Mouse (Mus musculus): ENCODE results near the gene Glul. TPM values are rescaled to one million over a fixed set of nuclear protein-coding genes. Genes with fewer than 3 reads are reported as not detected.
A peak's percentile ranks its signal among the peaks of the same experiment; 100 is the strongest.
"Not testable (repeated sequence)": the region's sequence is repeated elsewhere in the genome, so short reads cannot be mapped to it uniquely, and the experiment has no call there.

Glul gene
- 130 and 137 TPM in 2 replicates for polyA plus RNA-seq (2014; fragmentation: Nextera tagmentation; extraction: Ambion mirVana)

DNA sequence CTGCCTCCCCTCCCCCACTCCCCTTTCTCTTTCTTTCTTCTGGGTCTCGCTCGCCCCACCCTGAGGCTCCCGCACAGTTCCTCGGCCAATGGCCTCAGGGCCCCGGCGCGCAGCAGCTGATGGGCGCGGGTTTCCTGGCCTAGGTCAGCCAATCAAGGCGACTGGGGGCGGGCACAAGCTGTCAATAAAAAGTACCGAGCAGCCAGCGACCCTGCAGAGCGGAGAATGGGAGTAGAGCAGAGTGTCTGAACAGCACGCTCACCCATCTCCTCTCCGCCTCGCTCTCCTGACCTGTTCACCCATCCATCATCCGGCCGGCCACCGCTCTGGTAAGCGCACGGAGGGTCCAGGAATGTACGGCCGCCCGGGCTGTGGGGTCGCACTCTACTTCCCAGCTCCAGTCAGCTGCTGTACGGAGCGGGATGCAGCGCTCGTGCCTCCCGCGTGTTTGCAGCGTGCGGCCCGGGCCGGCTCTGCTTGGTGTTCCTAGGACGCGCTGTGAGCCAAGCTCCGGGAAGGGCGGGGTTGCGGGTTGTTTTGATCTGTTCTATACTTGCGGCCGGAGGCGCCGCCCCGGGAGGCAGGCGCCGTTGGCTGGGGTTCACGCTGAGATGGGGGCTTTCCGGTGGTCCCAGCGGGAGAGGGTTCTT lies at the start of gene Glul, which contains the start of gene Teddm2:
Gene Glul, plus strand, starts transcription at position 214 of the 650 bp plus-strand sequence.
Gene Teddm2, minus strand, starts transcription at position 498 of the 650 bp plus-strand sequence.
- peak within 1 kb of the TSS; percentile 70 for H3K4me2 ChIP-seq (replicated peaks; ENCODE audit: low read depth, low read length)
- 0 out of 2 replicates have a peak, but pooled peaks cover 2% of the 10 kb centered on the region for H3K4me1 ChIP-seq (ENCODE audit: control insufficient read depth, insufficient read depth, low read length)
- under 1% methylated on average over 51 of the region's 51 CpGs for WGBS
- peaks cover 14% of the 10 kb centered on the region; the same call in 1 of the 2 replicates for H3K36me3 ChIP-seq (ENCODE audit: control insufficient read depth, insufficient read depth, low read length)
- H3K27ac ChIP-seq (ENCODE audit: low read length), result peak within 1 kb of the TSS; percentile 96
- H3K9me3 ChIP-seq (ENCODE audit: control insufficient read depth, low read depth, low read length), result no peaks in the 10 kb centered on the region
- no peaks in the 10 kb centered on the region for H3K27me3 ChIP-seq (ENCODE audit: control insufficient read depth, insufficient read depth, low read length)
- ATAC-seq (ENCODE audit: insufficient number of reproducible peaks, insufficient read depth, low FRiP score, low read depth), result peak; percentile 97
- H3K4me3 ChIP-seq (ENCODE audit: low read depth, low read length), result peak within 1 kb of the TSS; percentile 83
- peak within 1 kb of the TSS; percentile 83 for H3K9ac ChIP-seq (replicated peaks; ENCODE audit: low read depth, low read length)

DNA sequence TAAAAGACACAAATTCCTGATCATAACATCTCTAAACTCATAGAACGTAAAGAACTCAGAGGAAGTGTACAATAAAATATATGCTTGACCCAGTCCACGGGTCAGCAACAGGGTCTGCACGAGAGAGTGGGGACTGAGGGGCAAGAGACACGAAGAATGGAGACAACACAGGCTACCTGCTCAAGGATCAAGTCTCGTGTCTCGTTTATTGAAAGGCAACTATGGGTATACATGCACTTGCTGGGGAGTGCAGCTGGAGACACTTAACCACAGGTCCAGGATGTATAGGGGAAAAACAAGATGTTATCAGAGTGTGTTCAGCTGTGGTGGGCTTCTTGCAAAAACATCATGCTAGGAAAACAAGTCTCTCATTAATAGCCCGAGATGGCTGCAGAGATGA lies 47.0 kb upstream of the Glul start:
- not testable (repeated sequence) for H3K36me3 ChIP-seq (ENCODE audit: control insufficient read depth, insufficient read depth, low read length); H3K9ac ChIP-seq (replicated peaks; ENCODE audit: low read depth, low read length); H3K4me3 ChIP-seq (ENCODE audit: low read depth, low read length); H3K4me1 ChIP-seq (ENCODE audit: control insufficient read depth, insufficient read depth, low read length); H3K9me3 ChIP-seq (ENCODE audit: control insufficient read depth, low read depth, low read length); H3K27me3 ChIP-seq (ENCODE audit: control insufficient read depth, insufficient read depth, low read length); ATAC-seq (ENCODE audit: insufficient number of reproducible peaks, insufficient read depth, low FRiP score, low read depth); H3K27ac ChIP-seq (ENCODE audit: low read length); H3K4me2 ChIP-seq (replicated peaks; ENCODE audit: low read depth, low read length)
- WGBS, result 71% methylated on average over 7 of the region's 7 CpGs

DNA sequence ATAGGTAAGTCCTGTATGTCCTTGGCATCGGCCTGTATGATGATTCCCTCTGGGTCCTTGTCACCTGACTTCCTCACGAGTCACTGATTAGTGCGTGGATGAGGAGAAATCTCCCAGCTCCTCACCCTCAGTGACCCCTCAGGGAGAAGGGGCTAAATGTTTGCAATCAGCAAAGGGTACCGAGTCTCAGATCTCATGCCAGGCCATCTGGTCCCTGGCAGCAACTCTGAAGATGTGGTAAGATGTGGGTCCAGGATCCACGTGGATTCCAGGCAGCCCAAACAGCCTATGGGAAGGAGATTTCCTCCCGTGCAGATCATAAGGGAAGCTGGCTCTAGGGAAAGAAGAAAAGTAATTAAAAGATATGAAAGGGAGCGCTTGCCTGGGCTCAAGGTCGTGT lies 43.8 kb upstream of the Glul start:
- Histone ChIP-seq H3K9ac (replicated peaks; ENCODE audit: low read depth, low read length) (no peak overlapping the region), H3K9me3 (ENCODE audit: control insufficient read depth, low read depth, low read length) (no peaks in the 10 kb centered on the region), H3K27me3 (ENCODE audit: control insufficient read depth, insufficient read depth, low read length) (no peaks in the 10 kb centered on the region), H3K36me3 (ENCODE audit: control insufficient read depth, insufficient read depth, low read length) (no peaks in the 10 kb centered on the region), H3K27ac (ENCODE audit: low read length) (no peak overlapping the region), H3K4me1 (ENCODE audit: control insufficient read depth, insufficient read depth, low read length) (no peaks in the 10 kb centered on the region), H3K4me3 (ENCODE audit: low read depth, low read length) (no peak overlapping the region), H3K4me2 (replicated peaks; ENCODE audit: low read depth, low read length) (no peak overlapping the region)
- ATAC-seq (ENCODE audit: insufficient number of reproducible peaks, insufficient read depth, low FRiP score, low read depth), result no peak
- 73% methylated on average over 8 of the region's 8 CpGs for WGBS

DNA sequence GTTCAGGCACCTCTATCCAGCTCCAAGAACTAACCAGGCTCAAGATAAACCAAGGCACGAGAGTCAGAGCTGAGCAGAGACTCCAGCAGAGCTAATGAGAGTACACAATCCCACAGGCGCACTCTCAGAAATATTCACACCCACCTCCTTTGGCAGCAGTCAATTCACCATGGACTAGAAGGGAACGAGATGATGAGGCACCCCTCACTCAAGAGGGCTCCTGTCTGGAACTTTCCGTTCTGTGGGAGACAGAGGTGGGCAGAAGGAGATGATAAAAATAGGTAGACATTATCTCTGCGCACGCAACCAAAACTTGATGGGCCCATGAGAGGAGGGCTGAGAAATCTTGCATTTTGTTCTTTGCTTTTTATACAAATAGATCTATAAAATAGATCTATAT lies 25.7 kb upstream of the Glul start, which contains the start of gene Teddm1b:
Gene Teddm1b, plus strand, starts transcription at position 301 of the 400 bp plus-strand sequence.
- Histone ChIP-seq H3K4me2 (replicated peaks; ENCODE audit: low read depth, low read length) (no peak within 1 kb of the TSS), H3K9me3 (ENCODE audit: control insufficient read depth, low read depth, low read length) (no peaks in the 10 kb centered on the region), H3K4me1 (ENCODE audit: control insufficient read depth, insufficient read depth, low read length) (no peaks in the 10 kb centered on the region), H3K9ac (replicated peaks; ENCODE audit: low read depth, low read length) (no peak within 1 kb of the TSS), H3K36me3 (ENCODE audit: control insufficient read depth, insufficient read depth, low read length) (no peaks in the 10 kb centered on the region), H3K27ac (ENCODE audit: low read length) (no peak within 1 kb of the TSS), H3K27me3 (ENCODE audit: control insufficient read depth, insufficient read depth, low read length) (no peaks in the 10 kb centered on the region), H3K4me3 (ENCODE audit: low read depth, low read length) (no peak within 1 kb of the TSS)
- no peak for ATAC-seq (ENCODE audit: insufficient number of reproducible peaks, insufficient read depth, low FRiP score, low read depth)
- WGBS, result 83% methylated on average over 6 of the region's 6 CpGs

DNA sequence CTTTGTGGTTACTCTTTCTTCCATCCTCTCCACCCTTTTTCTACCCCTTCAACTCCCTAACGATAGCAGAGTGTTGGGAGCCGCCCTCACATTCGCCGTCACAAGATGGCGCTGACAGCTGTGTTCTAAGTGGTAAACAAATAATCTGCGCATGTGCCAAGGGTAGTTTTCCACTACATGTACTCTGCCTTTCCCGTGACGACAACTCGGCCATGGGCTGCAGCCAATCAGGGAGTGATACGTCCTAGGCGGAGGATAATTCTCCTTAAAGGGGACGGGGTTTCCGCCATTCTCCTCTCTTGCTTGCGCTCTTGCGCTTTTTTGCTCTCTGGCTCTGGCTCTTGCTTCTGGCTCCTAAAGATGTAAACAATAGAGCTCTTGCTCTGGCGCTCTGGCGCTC lies 19.4 kb upstream of the Glul start:
- ATAC-seq (ENCODE audit: insufficient number of reproducible peaks, insufficient read depth, low FRiP score, low read depth), result not testable (repeated sequence)

DNA sequence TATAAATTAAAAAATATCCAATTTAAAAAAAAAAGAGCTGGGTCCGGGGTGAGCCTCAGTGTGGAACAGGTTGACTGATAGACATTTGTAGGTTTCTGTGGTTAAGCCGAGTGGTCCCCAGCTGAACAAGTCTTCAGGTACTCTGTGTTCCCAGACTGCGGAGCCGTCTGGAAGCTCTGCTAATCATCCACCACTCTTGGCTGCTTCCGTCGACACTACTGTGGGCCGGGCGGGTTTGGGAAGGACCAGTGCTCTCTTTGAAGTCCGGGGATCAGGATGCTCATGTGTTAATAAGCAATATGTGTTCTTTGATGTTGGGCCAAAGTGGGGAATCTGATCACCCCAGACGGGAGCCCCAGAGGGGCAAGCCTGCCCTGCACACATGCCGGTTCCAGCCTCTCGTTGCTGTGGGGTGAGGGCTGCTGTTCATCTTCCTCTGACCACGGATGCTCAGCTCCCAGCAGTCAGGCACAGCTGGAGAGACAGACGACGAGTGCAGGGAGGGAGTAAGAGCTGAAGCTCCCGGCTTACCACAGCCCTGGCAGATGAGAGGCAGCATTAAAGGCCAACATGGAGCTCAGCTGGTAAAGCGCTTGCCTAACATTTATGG lies 13.6 kb upstream of the Glul start:
- H3K27me3 ChIP-seq (ENCODE audit: control insufficient read depth, insufficient read depth, low read length), result no peaks in the 10 kb centered on the region
- no peak overlapping the region for H3K27ac ChIP-seq (ENCODE audit: low read length)
- no peak overlapping the region for H3K4me3 ChIP-seq (ENCODE audit: low read depth, low read length)
- H3K9me3 ChIP-seq (ENCODE audit: control insufficient read depth, low read depth, low read length), result no peaks in the 10 kb centered on the region
- no peaks in the 10 kb centered on the region for H3K36me3 ChIP-seq (ENCODE audit: control insufficient read depth, insufficient read depth, low read length)
- no peak overlapping the region for H3K4me2 ChIP-seq (replicated peaks; ENCODE audit: low read depth, low read length)
- 0 out of 2 replicates have a peak, but pooled peaks have one; percentile 49 for ATAC-seq (ENCODE audit: insufficient number of reproducible peaks, insufficient read depth, low FRiP score, low read depth)
- H3K4me1 ChIP-seq (ENCODE audit: control insufficient read depth, insufficient read depth, low read length), result no peaks in the 10 kb centered on the region
- H3K9ac ChIP-seq (replicated peaks; ENCODE audit: low read depth, low read length), result no peak overlapping the region
- WGBS, result 33% methylated on average over 17 of the region's 17 CpGs

More for the DNA sequence above, 19.4 kb upstream of the Glul start:
- WGBS, result 98% methylated on average over 17 of the region's 17 CpGs
- H3K4me2 ChIP-seq (replicated peaks; ENCODE audit: low read depth, low read length); H3K9ac ChIP-seq (replicated peaks; ENCODE audit: low read depth, low read length); H3K4me1 ChIP-seq (ENCODE audit: control insufficient read depth, insufficient read depth, low read length); H3K27ac ChIP-seq (ENCODE audit: low read length); H3K9me3 ChIP-seq (ENCODE audit: control insufficient read depth, low read depth, low read length); H3K36me3 ChIP-seq (ENCODE audit: control insufficient read depth, insufficient read depth, low read length); H3K4me3 ChIP-seq (ENCODE audit: low read depth, low read length); H3K27me3 ChIP-seq (ENCODE audit: control insufficient read depth, insufficient read depth, low read length): not testable (repeated sequence)

DNA sequence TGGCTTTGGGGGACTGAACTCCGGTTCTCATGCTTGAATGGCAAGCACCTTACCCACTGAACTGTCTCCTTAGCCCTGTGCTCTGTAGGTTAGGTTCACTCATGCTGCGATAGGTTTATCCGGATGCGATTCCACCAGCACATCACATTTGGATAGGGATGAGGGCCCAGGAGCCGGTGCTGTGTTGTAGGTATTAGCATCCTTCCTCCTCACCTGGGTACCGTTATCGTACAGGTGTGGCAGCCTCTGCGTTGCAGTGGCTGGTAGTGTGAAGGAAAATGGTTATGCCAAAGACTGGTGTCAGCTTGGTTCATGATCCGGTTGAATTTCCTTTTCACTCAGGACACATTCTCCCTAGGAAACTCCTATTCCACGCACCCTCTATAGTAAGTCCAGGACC lies 9.6 kb upstream of the Glul start:
- H3K4me3 ChIP-seq (ENCODE audit: low read depth, low read length), result no peak overlapping the region
- no peak overlapping the region for H3K4me2 ChIP-seq (replicated peaks; ENCODE audit: low read depth, low read length)
- no peak overlapping the region for H3K9ac ChIP-seq (replicated peaks; ENCODE audit: low read depth, low read length)
- ATAC-seq (ENCODE audit: insufficient number of reproducible peaks, insufficient read depth, low FRiP score, low read depth), result no peak
- no peaks in the 10 kb centered on the region for H3K36me3 ChIP-seq (ENCODE audit: control insufficient read depth, insufficient read depth, low read length)
- 92% methylated on average over 10 of the region's 10 CpGs for WGBS
- no peaks in the 10 kb centered on the region for H3K27me3 ChIP-seq (ENCODE audit: control insufficient read depth, insufficient read depth, low read length)
- no peak overlapping the region for H3K27ac ChIP-seq (ENCODE audit: low read length)
- no peaks in the 10 kb centered on the region for H3K9me3 ChIP-seq (ENCODE audit: control insufficient read depth, low read depth, low read length)
- 0 out of 2 replicates have a peak, but pooled peaks cover 4% of the 10 kb centered on the region for H3K4me1 ChIP-seq (ENCODE audit: control insufficient read depth, insufficient read depth, low read length)

DNA sequence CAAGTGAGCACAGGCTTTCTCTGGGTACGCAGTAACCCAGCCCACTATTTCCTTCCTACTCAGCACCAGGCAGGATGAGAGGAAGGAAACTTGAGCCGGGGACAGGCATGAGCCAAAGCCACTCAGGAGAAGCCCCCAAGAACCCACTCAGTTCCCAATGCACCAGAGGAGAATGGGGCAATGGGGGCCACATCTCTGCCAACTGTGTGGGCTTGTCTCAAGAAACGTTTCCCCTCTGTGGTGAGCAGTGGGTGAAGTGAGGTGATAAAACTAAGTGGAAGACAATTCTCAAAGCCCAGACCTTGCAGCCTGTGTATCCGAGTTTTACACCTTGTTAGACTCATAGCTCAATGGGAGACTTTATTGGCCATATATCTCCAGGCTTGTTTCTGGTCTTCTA lies 8.3 kb upstream of the Glul start, which contains the start of gene Teddm1a:
Gene Teddm1a, plus strand, starts transcription at position 301 of the 400 bp plus-strand sequence.
- no peak within 1 kb of the TSS for H3K27ac ChIP-seq (ENCODE audit: low read length)
- WGBS, result 55% methylated on average over 4 of the region's 4 CpGs
- H3K9ac ChIP-seq (replicated peaks; ENCODE audit: low read depth, low read length), result no peak within 1 kb of the TSS
- no peaks in the 10 kb centered on the region for H3K36me3 ChIP-seq (ENCODE audit: control insufficient read depth, insufficient read depth, low read length)
- H3K4me3 ChIP-seq (ENCODE audit: low read depth, low read length), result no peak within 1 kb of the TSS
- no peak within 1 kb of the TSS for H3K4me2 ChIP-seq (replicated peaks; ENCODE audit: low read depth, low read length)
- no peaks in the 10 kb centered on the region for H3K9me3 ChIP-seq (ENCODE audit: control insufficient read depth, low read depth, low read length)
- H3K4me1 ChIP-seq (ENCODE audit: control insufficient read depth, insufficient read depth, low read length), result 0 out of 2 replicates have a peak, but pooled peaks cover 5% of the 10 kb centered on the region
- ATAC-seq (ENCODE audit: insufficient number of reproducible peaks, insufficient read depth, low FRiP score, low read depth), result no peak
- no peaks in the 10 kb centered on the region for H3K27me3 ChIP-seq (ENCODE audit: control insufficient read depth, insufficient read depth, low read length)
